Mouse (Mus musculus) kidney, adult 10 weeks (tissue): ENCODE results near the gene Eif3f. TPM values are rescaled to one million over a fixed set of nuclear protein-coding genes. Genes with fewer than 3 reads are reported as not detected.

Source experiments
- polyA plus RNA-seq: library from polyadenylated mRNA; stranded (reverse); fragments of 350-450 nt; fragmentation: Illumina TruSeq; extraction: RNeasy Lipid Tissue Mini Kit (QIAGEN cat#74804); gene quantifications from one replicate; pipeline ENCODE4 v1.2.3, GENCODE M21; 2014; ENCODE audit warnings: low read depth, low replicate concordance

Gene Eif3f
- polyA plus RNA-seq: 24.5 TPM

DNA sequence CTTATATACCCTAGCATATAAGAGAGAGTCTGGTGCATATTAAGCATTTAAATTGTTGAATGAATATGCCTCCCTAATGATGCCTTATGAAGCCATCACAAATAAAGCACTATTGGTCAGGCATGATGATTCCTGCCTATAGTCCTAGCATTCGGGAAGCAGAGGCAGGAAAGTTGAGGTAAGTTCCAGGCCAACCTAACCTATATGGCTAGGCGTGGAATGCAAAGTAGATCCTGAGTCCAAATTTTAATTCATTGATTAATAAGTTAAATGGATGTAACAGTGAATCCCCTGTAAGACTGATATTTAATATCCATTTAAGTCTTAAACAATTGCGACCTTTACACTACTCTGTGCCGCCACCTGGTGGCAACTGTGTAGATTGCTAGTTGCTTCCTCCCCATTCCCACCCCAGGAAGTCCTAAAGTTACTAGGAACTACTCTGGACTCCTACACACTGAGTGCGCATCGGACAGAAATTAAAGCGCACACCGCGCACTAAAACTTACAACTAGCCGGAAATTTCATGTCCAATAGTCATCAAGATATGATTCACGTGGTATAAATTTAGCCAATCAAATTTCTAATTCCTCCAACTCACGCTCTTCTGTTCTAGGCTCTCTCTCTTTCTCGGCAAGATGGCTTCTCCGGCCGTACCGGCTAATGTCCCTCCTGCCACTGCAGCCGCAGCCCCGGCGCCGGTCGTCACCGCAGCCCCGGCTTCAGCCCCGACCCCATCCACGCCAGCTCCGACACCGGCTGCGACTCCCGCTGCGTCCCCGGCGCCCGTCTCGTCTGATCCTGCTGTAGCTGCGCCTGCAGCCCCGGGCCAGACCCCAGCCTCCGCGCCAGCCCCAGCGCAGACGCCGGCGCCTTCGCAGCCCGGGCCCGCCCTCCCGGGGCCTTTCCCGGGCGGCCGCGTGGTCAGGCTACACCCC is at the start of gene Eif3f:
Gene Eif3f (plus strand): TSS at position 624 of the 938 bp plus-strand sequence.

DNA sequence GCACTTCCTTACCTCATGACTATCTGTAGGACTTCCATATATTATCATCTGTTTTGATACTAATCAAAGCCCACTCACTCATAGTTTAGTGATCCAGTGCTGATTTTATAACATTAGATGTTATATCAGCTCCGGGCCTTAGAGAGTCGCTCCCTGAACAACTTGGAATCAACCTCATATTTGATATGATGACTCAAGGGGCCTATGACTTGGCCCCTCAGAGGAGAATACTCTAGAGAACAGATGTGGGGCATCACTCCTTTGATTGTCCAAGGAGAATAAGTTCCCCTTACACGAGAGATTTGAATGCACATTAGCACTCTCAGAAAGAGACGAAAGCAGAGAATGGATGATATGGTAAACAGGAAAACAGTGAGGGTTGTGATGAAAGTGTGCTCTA is 49.3 kb upstream of the Eif3f start, which contains the start of gene Olfr518:
Gene Olfr518 (minus strand): TSS at position 101 of the 400 bp plus-strand sequence.

DNA sequence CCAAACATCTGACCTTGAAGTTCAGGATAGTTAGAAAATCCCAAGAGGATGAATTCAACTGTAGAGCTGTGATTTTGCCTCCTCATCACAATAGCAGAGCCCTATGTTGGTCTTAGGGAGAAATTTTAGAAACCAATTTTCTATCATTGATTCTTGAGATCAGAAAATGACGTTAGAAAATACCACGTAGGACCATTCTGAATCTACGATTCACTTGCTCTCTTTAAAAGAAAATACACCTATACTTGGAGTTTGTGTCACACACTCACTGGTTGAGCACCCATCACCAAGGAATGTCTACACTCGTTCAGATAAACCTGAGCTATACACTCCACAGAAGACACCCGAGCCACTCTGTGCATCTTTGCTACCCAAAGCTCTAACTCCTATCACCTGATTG is 39.9 kb upstream of the Eif3f start, which contains the start of gene Olfr519:
Gene Olfr519 (minus strand): TSS at position 101 of the 400 bp plus-strand sequence.

DNA sequence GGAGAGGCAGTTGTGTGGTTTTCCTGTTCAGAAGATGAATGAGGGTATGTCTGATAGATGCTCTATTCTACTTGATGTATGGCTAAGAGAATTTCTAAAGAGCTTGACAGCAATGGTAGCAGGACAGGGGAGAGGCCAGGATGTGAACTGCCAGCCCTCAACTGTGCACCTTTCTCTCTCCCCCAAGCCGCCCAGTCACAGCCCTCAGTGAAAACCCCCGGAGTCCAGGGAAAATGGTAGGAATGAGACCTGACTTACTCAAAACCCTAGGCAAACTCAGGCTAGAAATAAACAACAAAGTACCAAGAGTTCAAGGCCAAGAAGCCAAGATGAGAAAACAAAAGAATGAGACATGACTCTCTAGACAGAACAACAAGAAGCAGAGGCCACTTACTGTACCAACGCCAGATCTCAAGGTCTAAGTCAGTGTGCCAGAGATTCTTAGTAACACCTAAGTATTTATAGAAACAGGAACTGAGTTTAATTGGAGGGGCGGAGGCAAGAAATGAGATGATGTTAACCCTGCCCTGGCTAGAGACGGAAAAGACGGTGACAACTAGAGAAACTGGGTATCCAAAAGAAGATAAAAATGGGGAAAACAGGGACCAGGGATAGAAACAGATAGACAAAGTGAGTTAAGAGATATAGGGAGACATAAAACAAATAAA is 4.4 kb upstream of the Eif3f start, which contains the start of gene Nlrp10:
Gene Nlrp10 (minus strand): TSS at position 453 of the 668 bp plus-strand sequence.

DNA sequence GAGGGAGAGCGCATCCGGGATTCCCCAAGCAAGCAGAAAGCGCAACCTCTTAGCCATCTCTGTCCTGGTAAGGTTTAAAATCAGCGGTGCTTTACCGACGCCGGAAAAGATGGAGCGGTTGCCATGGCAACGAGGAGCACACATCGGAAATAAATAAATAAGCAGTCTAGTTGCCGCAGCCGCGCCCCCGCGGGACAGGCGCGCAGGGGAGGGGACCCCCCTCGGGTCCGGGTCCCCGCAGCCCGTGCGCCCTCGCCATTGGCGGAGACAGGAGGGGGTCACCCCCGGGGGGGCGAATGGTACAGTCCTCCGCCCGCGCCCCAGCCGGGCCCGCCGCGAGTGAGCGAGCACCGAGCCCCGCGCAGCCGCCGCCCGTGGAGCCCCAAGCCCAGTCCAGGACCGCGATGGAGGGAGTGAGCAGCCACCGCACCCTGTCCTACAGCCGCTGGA is 16.1 kb downstream of the Eif3f start, which contains the start of gene Tub:
Gene Tub (plus strand): TSS at position 27 of the 450 bp plus-strand sequence.

Other genes with a start within 250 kb of the Eif3f start
- not detected for gene Olfr512, start 221.1 kb upstream of the Eif3f start, polyA plus RNA-seq
- not detected for gene Olfr513, start 183.4 kb upstream of the Eif3f start, polyA plus RNA-seq
- gene Olfr514, start 108.4 kb upstream of the Eif3f start, polyA plus RNA-seq: not detected
- gene Olfr516, start 83.9 kb upstream of the Eif3f start, polyA plus RNA-seq: not detected
- gene Olfr517, start 62.0 kb upstream of the Eif3f start, polyA plus RNA-seq: not detected
- gene Olfr518, start 49.4 kb upstream of the Eif3f start, polyA plus RNA-seq: not detected
- not detected for gene Olfr519, start 40.0 kb upstream of the Eif3f start, polyA plus RNA-seq
- not detected for gene Nlrp10, start 4.2 kb upstream of the Eif3f start, polyA plus RNA-seq
- gene Tub, start 15.9 kb downstream of the Eif3f start, polyA plus RNA-seq: not detected
- 3.4 TPM for gene Ric3, start 148.9 kb downstream of the Eif3f start, polyA plus RNA-seq
- not detected for gene Lmo1, start 240.8 kb downstream of the Eif3f start, polyA plus RNA-seq